Mouse (Mus musculus) hindbrain, embryonic 12.5 days (tissue): Measurements from ENCODE around the gene Psmb11. TPM values are rescaled to one million over a fixed set of nuclear protein-coding genes. Genes with fewer than 3 reads are reported as not detected.

Source experiments
- ATAC-seq: fragments of 200-750 bp; cut with Nextera tagmentation; 2 replicates; pipeline ENCODE4 v1.8.0; 2017; ENCODE audit warnings: moderate TSS enrichment; ENCODE audit not compliant: low FRiP score
- H3K27ac ChIP-seq: fragments of 300-500 bp; sonication (generic); 2 replicates; pipeline ENCODE4 v1.5.1; 2016; ENCODE audit warnings: mild to moderate bottlenecking
- H3K27me3 ChIP-seq: fragments of 300-500 bp; sonication (generic); 2 replicates; pipeline ENCODE4 v1.6.1; 2016; ENCODE audit warnings: mild to moderate bottlenecking
- H3K36me3 ChIP-seq: fragments of 300-500 bp; sonication (generic); 2 replicates; pipeline ENCODE4 v1.6.1; 2016; ENCODE audit warnings: mild to moderate bottlenecking
- H3K4me1 ChIP-seq: fragments of 300-500 bp; sonication (generic); 2 replicates; pipeline ENCODE4 v1.6.1; 2016
- H3K4me2 ChIP-seq: fragments of 300-500 bp; sonication (generic); replicated peaks from 2 replicates; pipeline ENCODE4 v1.6.1; 2016; ENCODE audit warnings: mild to moderate bottlenecking
- H3K4me3 ChIP-seq: fragments of 300-500 bp; sonication (generic); 2 replicates; pipeline ENCODE4 v1.5.1; 2016; ENCODE audit warnings: mild to moderate bottlenecking
- H3K9ac ChIP-seq: fragments of 300-500 bp; sonication (generic); 2 replicates; pipeline ENCODE4 v1.6.1; 2016; ENCODE audit warnings: mild to moderate bottlenecking, moderate library complexity
- H3K9me3 ChIP-seq: fragments of 300-500 bp; sonication (generic); replicated peaks from 2 replicates; pipeline ENCODE4 v1.6.1; 2016; ENCODE audit warnings: mild to moderate bottlenecking
- WGBS: fragments of 180-500 bp; shearing (Covaris S2); methylation state at CpG from one replicate; pipeline ENCODE4 v1.1.7; 2016; 5-methylcytosine and 5-hydroxymethylcytosine counted together
- polyA plus RNA-seq: library from polyadenylated mRNA; unstranded; fragments of >200 nt; fragmentation: Nextera tagmentation; extraction: Ambion mirVana; gene quantifications from 2 replicates; pipeline ENCODE4 v1.2.1, GENCODE M21; 2016

Psmb11 gene
- polyA plus RNA-seq, 1 experiment from 2014 or later: not detected

- WGBS: 50% methylated on average over 7 of the region's 7 CpGs
- no peaks in the 10 kb centered on the region for H3K9me3 ChIP-seq
- no peak overlapping the region for H3K4me3 ChIP-seq
- no peak overlapping the region for H3K9ac ChIP-seq
- no peak overlapping the region for H3K4me2 ChIP-seq
- no peak overlapping the region for H3K27ac ChIP-seq
- H3K27me3 ChIP-seq: no peaks in the 10 kb centered on the region
- H3K36me3 ChIP-seq: peaks cover 18% of the 10 kb centered on the region
- ATAC-seq: peak; percentile 50
- no peaks in the 10 kb centered on the region for H3K4me1 ChIP-seq
Measured at GRCm38 (mm10) chr14:54583681-54584338, 37.4 kb upstream of the Psmb11 start.

DNA sequence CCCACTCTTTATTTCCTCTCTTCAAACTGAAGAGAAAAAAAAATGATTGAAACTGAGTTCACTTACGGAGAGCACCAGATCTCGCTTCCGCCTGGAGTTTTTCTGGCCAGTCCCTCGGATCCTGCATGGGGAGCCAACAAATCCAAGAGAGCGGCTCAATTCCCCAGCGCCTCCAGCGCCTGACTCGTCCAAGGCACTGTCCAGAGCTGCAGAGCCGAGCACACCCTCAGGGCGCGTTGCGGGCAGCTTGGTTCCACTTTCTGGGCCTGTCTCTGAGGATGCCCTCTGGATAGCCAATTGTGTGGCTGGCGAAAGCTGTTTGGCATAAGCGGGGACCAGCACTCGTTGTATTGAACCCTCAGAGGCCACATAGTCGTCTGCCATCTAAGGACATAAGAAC is 30.2 kb upstream of the Psmb11 start:
- no peaks in the 10 kb centered on the region for H3K9me3 ChIP-seq
- H3K4me2 ChIP-seq: no peak overlapping the region
- peaks cover 16% of the 10 kb centered on the region for H3K36me3 ChIP-seq
- no peak overlapping the region for H3K4me3 ChIP-seq
- H3K27ac ChIP-seq: no peak overlapping the region
- no peak overlapping the region for H3K9ac ChIP-seq
- WGBS: 91% methylated on average over 16 of the region's 16 CpGs
- no peak for ATAC-seq
- no peaks in the 10 kb centered on the region for H3K27me3 ChIP-seq
- H3K4me1 ChIP-seq: peaks cover 6% of the 10 kb centered on the region; the same call in 1 of the 2 replicates

DNA sequence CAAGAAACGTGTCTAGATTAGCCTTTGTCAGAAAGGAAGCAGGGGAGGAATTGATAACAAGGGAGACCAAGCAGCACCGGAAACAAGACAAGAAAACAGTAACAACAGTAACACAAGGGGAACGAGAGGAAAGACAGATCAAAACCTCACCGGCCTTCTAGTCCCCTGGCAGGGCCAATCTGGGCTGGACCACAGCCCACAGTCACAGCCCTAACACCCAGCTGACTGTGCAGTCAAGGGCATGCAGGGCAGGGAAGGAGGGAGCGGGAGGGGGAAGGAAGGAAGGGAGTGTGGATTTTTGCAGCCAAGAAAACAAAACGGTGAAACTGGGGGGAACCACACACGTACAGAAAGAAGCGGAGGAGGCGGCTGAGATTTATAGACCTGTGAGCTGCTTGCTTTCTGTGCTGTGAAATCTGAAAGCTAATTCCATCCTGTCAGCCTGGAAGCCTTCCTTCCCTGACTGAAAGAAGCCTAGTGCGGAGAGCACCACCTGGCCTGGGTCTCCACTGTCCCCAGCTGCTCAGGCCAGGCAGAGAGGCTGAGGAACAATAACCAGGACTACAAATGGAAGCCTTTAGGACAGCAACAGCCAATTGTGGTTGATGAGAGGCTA is 28.8 kb upstream of the Psmb11 start:
- H3K4me1 ChIP-seq: peaks cover 6% of the 10 kb centered on the region; the same call in 1 of the 2 replicates
- no peaks in the 10 kb centered on the region for H3K27me3 ChIP-seq
- ATAC-seq: no peak
- 67% methylated on average over 10 of the region's 10 CpGs for WGBS
- H3K4me3 ChIP-seq: no peak overlapping the region
- no peaks in the 10 kb centered on the region for H3K9me3 ChIP-seq
- H3K4me2 ChIP-seq: no peak overlapping the region
- H3K9ac ChIP-seq: peak overlapping the region; percentile 10; the same call in 1 of the 2 replicates
- H3K27ac ChIP-seq: peak overlapping the region; percentile 55; the same call in 1 of the 2 replicates
- peaks cover 16% of the 10 kb centered on the region for H3K36me3 ChIP-seq

DNA sequence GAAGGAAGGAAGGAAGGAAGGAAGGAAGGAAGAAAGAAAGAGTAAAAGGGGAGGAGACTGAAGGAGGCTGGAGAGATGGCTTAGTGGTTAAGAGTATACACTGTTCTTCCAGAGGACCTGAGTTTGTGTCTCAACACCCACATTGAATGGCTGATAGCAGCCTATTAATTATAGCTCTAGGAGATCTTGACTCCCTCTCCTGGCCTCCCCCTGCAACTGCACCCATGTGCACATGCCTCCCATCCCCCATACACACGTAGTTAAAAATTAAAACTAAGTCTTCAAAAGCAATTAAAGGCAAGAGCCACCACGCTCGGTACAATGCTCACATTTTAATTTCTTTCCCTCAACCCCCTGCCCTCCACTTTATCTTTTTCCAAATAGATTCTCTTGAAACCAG is 27.2 kb upstream of the Psmb11 start:
- peaks cover 23% of the 10 kb centered on the region for H3K36me3 ChIP-seq
- no peak overlapping the region for H3K4me2 ChIP-seq
- H3K27ac ChIP-seq: no peak overlapping the region
- H3K9me3 ChIP-seq: no peaks in the 10 kb centered on the region
- no peaks in the 10 kb centered on the region for H3K27me3 ChIP-seq
- H3K4me1 ChIP-seq: peaks cover 6% of the 10 kb centered on the region; the same call in 1 of the 2 replicates
- H3K9ac ChIP-seq: no peak overlapping the region
- ATAC-seq: no peak
- H3K4me3 ChIP-seq: no peak overlapping the region
- 93% methylated on average over 3 of the region's 3 CpGs for WGBS

DNA sequence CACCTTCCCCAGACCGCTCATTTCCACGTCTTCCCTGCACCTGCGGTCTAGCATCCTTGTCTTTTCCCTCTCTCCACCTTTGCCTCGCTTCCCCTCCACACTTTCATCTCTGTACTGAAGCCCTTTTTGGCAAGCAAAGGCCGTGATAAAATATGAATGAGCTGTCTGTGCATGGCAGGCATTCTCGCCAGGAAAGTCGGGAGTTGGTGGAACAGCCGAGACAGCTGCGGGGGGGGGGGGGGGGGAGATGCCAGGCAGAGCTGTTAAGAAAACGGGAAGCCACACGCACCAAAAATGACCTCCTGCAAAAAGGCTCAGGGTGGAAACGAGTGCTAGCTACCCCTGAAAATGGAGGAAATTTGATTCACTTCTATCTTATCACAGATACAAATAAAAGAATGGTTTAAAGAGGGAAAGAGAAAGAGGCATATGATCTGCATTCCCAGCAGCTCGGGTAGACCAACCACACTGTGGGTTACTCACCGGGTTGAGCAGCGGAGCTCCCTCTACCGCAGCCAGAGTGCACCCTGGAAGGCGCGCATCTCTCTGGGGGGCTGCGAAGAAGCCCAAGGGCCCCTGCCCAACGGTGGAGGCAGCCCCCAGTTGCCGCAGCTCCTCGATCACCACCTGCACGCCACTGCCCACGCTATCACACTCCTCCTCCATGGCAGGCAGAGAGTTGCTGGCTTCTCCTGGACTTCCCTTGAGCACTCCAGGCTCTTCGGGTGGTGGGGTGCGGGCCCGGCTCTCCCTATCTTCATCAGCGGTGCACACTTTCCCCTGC is 26.4 kb upstream of the Psmb11 start:
- WGBS: 67% methylated on average over 28 of the region's 28 CpGs
- H3K4me3 ChIP-seq: no peak overlapping the region
- H3K4me2 ChIP-seq: no peak overlapping the region
- H3K9ac ChIP-seq: no peak overlapping the region
- peaks cover 6% of the 10 kb centered on the region; the same call in 1 of the 2 replicates for H3K4me1 ChIP-seq
- no peaks in the 10 kb centered on the region for H3K9me3 ChIP-seq
- no peaks in the 10 kb centered on the region for H3K27me3 ChIP-seq
- peaks cover 23% of the 10 kb centered on the region for H3K36me3 ChIP-seq
- no peak overlapping the region for H3K27ac ChIP-seq
- no peak for ATAC-seq

- H3K4me2 ChIP-seq: no peak overlapping the region
- no peak overlapping the region for H3K9ac ChIP-seq
- no peak for ATAC-seq
- no peaks in the 10 kb centered on the region for H3K27me3 ChIP-seq
- no peak overlapping the region for H3K27ac ChIP-seq
- H3K4me1 ChIP-seq: peaks cover 6% of the 10 kb centered on the region; the same call in 1 of the 2 replicates
- H3K9me3 ChIP-seq: no peaks in the 10 kb centered on the region
- peaks cover 20% of the 10 kb centered on the region for H3K36me3 ChIP-seq
- WGBS: 80% methylated on average over 7 of the region's 7 CpGs
- no peak overlapping the region for H3K4me3 ChIP-seq
Measured at GRCm38 (mm10) chr14:54597084-54597483, 24.1 kb upstream of the Psmb11 start.

DNA sequence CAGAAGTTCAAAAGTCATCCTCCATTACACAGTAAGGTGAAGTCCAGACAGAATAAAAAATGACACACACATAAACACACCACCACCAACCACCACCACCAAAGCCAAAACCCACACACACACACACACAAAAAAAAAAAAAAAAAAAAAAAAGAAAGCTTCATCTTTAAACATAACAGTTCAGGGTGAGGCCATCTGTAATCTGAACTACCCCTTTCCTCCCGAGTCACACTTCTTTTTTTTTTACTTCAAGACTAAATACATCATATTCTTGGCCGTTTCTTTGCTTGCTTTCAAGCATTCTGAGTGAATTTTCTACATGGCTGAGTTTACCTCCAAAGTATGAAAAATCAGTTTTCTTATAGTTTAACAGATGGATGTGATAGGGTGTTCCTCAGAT is 19.6 kb upstream of the Psmb11 start:
- Histone ChIP-seq H3K4me3 (no peak overlapping the region), H3K27me3 (no peaks in the 10 kb centered on the region), H3K27ac (no peak overlapping the region), H3K4me2 (no peak overlapping the region), H3K36me3 (0 out of 2 replicates have a peak, but pooled peaks cover 8% of the 10 kb centered on the region), H3K4me1 (peaks cover 10% of the 10 kb centered on the region), H3K9ac (no peak overlapping the region), H3K9me3 (no peaks in the 10 kb centered on the region)
- WGBS: 75% methylated on average over 2 of the region's 2 CpGs
- no peak for ATAC-seq

- H3K36me3 ChIP-seq: 0 out of 2 replicates have a peak, but pooled peaks cover 8% of the 10 kb centered on the region
- peak overlapping the region; percentile 41 for H3K4me2 ChIP-seq
- peak overlapping the region; percentile 66 for H3K4me3 ChIP-seq
- ATAC-seq: peak; percentile 24; the same call in 1 of the 2 replicates
- H3K9me3 ChIP-seq: no peaks in the 10 kb centered on the region
- peaks cover 12% of the 10 kb centered on the region for H3K4me1 ChIP-seq
- H3K27me3 ChIP-seq: no peaks in the 10 kb centered on the region
- peak overlapping the region; percentile 96 for H3K27ac ChIP-seq
- WGBS: 46% methylated on average over 4 of the region's 4 CpGs
- H3K9ac ChIP-seq: peak overlapping the region; percentile 83
Measured at GRCm38 (mm10) chr14:54602613-54603012, 18.6 kb upstream of the Psmb11 start.

- under 1% methylated on average over 46 of the region's 46 CpGs for WGBS
- H3K27me3 ChIP-seq: no peaks in the 10 kb centered on the region
- peaks cover 12% of the 10 kb centered on the region for H3K4me1 ChIP-seq
- ATAC-seq: peak; percentile 99
- peak overlapping the region; percentile 41 for H3K4me2 ChIP-seq
- 0 out of 2 replicates have a peak, but pooled peaks cover 8% of the 10 kb centered on the region for H3K36me3 ChIP-seq
- peak overlapping the region; percentile 96 for H3K27ac ChIP-seq
- no peaks in the 10 kb centered on the region for H3K9me3 ChIP-seq
- H3K4me3 ChIP-seq: peak overlapping the region; percentile 66
- peak overlapping the region; percentile 83 for H3K9ac ChIP-seq
Measured at GRCm38 (mm10) chr14:54603038-54603654, 18.1 kb upstream of the Psmb11 start.

- Histone ChIP-seq H3K9ac (no peak overlapping the region), H3K36me3 (0 out of 2 replicates have a peak, but pooled peaks cover 5% of the 10 kb centered on the region), H3K27ac (peak overlapping the region; percentile 81), H3K27me3 (no peaks in the 10 kb centered on the region), H3K9me3 (no peaks in the 10 kb centered on the region), H3K4me3 (peak overlapping the region; percentile 66), H3K4me2 (peak overlapping the region; percentile 41), H3K4me1 (peaks cover 12% of the 10 kb centered on the region)
- ATAC-seq: no peak
- 85% methylated on average over 8 of the region's 8 CpGs for WGBS
Measured at GRCm38 (mm10) chr14:54603686-54604085, 17.5 kb upstream of the Psmb11 start.

GRCm38 (mm10) chr14:54605752-54606321 is 15.4 kb upstream of the Psmb11 start, which contains the start of gene 4931414P19Rik:
Gene 4931414P19Rik (minus strand): TSS chr14:54605993.
- H3K27ac ChIP-seq: peak within 1 kb of the TSS; percentile 58
- no peaks in the 10 kb centered on the region for H3K36me3 ChIP-seq
- H3K4me1 ChIP-seq: peaks cover 12% of the 10 kb centered on the region
- H3K9me3 ChIP-seq: no peaks in the 10 kb centered on the region
- peak; percentile 26 for ATAC-seq
- no peaks in the 10 kb centered on the region for H3K27me3 ChIP-seq
- H3K9ac ChIP-seq: peak within 1 kb of the TSS; percentile 50
- WGBS: under 1% methylated on average over 39 of the region's 39 CpGs
- peak within 1 kb of the TSS; percentile 40 for H3K4me3 ChIP-seq
- H3K4me2 ChIP-seq: peak within 1 kb of the TSS; percentile 60
